Mouse (Mus musculus) embryonic stem cell, embryonic (primary cell): Measurements from ENCODE around the gene Gngt2.

Experiments
- CTCF ChIA-PET, 4 experiments: fragments of 300-600 bp in 2 of 4; fragments of 350-600 bp in 2 of 4; sonication (Branson Sonifier 250); formaldehyde crosslinking; loops; one replicate each; lab custom pipeline; 2022; ENCODE audit warnings: inconsistent platforms in 2 of 4; lab: Charles Lee
- POLR2A ChIA-PET, 4 experiments: fragments of 300-600 bp in 2 of 4; fragments of 350-600 bp in 2 of 4; sonication (Branson Sonifier 250); formaldehyde crosslinking; loops; one replicate each; lab custom pipeline; 2022; ENCODE audit warnings: antibody characterized with exemption in 4 of 4, inconsistent platforms in 1 of 4; lab: Charles Lee

Gngt2 gene

GRCm38 (mm10) chr11:95832129-95833005 is 4.6 kb upstream of the Gngt2 start:
- CTCF ChIA-PET = interaction anchor here (0.5 to 2.3 kb wide), 20 partner anchors 8 to 1306 kb away, joined by 3 to 13 read pairs (median 3); partner anchors contain the start of gene Abi3 (in 1 of the 4)
- POLR2A ChIA-PET = interaction anchor here in 3 of 4 experiments (0.5 to 2.4 kb wide), 22 partner anchors 9 to 522 kb away, joined by 3 to 9 read pairs (median 3); partner anchors contain the start of genes Abi3 (in 3 of the 3), Kat7 (in 1 of the 3), Phospho1 (in 1 of the 3) and Ttll6 (in 1 of the 3)

- ChIA-PET POLR2A (interaction anchor here (0.5 to 2.4 kb wide), 26 partner anchors 9 to 335 kb away, joined by 3 to 9 read pairs (median 3); partner anchors contain the start of genes Abi3 (in 3 of the 4), Atp5g1 (in 1 of the 4), Phospho1 (in 1 of the 4) and Ttll6 (in 1 of the 4)), CTCF (interaction anchor here in 3 of 4 experiments (0.5 to 2.1 kb wide), 11 partner anchors 9 to 1306 kb away, joined by 3 to 13 read pairs (median 4); partner anchors contain the start of gene Abi3 (in 1 of the 3))
Observed at GRCm38 (mm10) chr11:95833006-95833570, 3.9 kb upstream of the Gngt2 start.

DNA sequence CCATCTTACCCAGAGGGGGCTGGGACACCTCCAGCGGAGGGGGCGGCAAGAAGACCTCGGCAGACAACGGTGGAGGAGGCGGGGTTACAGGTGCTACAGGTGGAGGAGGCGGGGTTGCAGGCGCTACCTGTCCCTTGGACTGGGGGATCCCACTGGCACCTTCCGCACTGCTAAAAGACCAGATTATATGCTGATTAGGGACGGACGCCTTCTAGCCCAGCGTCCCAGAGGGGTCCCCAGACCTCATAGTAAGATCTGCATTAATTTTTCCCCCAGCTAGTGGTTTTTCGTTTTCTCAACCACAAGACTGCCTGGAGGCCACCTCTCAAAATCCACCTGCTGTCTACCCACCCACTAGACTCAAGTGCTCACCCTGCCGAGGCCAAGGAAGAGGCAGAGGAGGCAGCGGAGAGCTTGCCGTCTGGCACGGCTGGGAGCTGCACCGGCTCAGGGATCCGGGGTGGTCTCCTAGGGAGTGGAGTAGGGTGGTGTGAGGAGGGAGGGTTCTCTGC is 3.3 kb upstream of the Gngt2 start:
- CTCF ChIA-PET = interaction anchor here in 3 of 4 experiments (0.6 to 1.6 kb wide), 6 partner anchors 10 to 205 kb away, joined by 3 to 6 read pairs (median 3); no protein-coding TSS in a partner anchor
- POLR2A ChIA-PET = interaction anchor here (0.5 to 2.4 kb wide), 23 partner anchors 9 to 334 kb away, joined by 3 to 11 read pairs (median 3); partner anchors contain the start of genes Abi3 (in 2 of the 4), Atp5g1 (in 1 of the 4), Phospho1 (in 1 of the 4) and Snf8 (in 1 of the 4)

DNA sequence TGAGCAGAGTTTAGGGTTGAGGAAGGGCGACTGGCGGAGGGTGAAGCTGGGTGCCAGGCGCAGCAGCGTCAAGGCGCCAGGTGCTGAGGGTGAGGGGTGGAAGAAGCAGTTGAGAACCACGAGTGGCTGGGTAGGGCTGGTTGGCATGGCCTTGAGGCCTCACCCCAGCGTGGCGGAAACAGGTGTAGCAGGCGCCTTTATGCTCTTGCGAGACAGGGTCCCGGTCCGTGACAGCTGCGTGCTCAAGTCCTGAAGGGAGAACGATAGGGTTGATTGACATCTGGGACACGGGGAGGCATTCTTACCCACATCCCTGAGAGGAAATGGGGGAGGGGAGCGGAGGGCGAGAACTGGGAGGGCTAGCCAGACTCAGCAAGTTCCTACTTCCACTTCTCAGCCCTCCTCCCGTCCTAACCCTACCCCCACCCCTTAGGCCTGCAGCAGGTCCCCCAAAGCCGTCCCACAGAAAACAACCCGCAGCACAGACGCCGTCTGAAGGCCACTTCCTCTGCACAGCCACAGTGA is 2.8 kb upstream of the Gngt2 start:
- POLR2A ChIA-PET = interaction anchor here in 3 of 4 experiments (0.6 to 2.4 kb wide), 13 partner anchors 9 to 241 kb away, joined by 3 to 11 read pairs (median 4); partner anchors contain the start of genes Abi3 (in 1 of the 3), Atp5g1 (in 1 of the 3) and Snf8 (in 1 of the 3)
- CTCF ChIA-PET = interaction anchor here in 2 of 4 experiments (1.2 to 1.4 kb wide), 3 partner anchors 9 to 56 kb away, joined by 3 read pairs; no protein-coding TSS in a partner anchor

- ChIA-PET POLR2A (interaction anchor here (0.6 to 2.2 kb wide), 15 partner anchors 9 to 241 kb away, joined by 3 to 11 read pairs (median 4); partner anchors contain the start of genes Atp5g1 (in 1 of the 4) and Phospho1 (in 1 of the 4)), CTCF (interaction anchor here in 2 of 4 experiments (0.6 to 1.4 kb wide), 6 partner anchors 7 to 168 kb away, joined by 3 to 4 read pairs (median 3); no protein-coding TSS in a partner anchor)
Observed at GRCm38 (mm10) chr11:95834742-95835710, 2.0 kb upstream of the Gngt2 start.

DNA sequence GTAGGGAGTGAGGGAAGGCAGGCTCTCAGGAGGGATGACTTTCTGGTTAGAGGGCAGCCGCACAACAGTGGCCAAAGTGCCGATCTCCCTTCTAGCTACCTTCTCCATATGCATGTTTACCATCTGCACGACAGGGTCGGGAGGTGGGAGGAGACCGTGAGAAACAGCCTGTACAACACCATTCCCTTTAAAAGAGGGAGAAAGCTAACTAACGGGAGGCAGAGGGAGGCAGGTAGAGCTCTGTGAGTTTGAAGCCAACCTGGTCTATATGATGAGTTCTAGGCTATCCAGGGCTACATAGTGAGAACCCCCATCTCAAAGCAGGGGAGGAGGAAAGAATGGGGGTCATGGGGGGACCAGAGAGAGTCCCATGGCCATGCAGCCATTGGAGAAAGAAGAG is 1.2 kb upstream of the Gngt2 start:
- ChIA-PET POLR2A (interaction anchor here in 2 of 4 experiments (0.6 to 2.2 kb wide), 7 partner anchors 13 to 148 kb away, joined by 3 to 7 read pairs (median 5); no protein-coding TSS in a partner anchor), CTCF (interaction anchor here in 3 of 4 experiments (1.0 to 1.5 kb wide), 3 partner anchors 8 to 12 kb away, joined by 3 to 4 read pairs (median 4); no protein-coding TSS in a partner anchor)

DNA sequence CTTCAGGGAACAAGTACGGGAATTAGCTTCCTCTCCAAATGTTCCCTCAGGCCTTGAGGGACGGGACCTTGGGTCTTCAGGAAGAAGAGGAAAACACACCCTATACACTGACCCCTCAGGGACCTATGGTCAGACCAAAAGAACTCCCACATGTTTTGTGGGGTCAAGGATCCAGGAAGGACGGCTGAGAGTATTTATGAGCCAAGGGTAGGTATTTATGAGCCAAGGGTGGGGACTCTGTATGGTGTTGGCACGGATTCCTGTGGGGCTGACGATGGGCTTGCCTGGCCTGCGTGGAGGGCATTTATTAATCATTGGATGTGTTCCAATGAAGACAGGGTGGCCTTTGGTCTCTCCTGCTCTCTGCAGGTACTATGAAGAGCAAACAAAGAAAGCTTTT is 583 bp upstream of the Gngt2 start:
- ChIA-PET POLR2A (interaction anchor here in 2 of 4 experiments (0.6 to 2.2 kb wide), 4 partner anchors 11 to 239 kb away, joined by 4 to 7 read pairs (median 5); partner anchors contain the start of gene Atp5g1 (in 1 of the 2)), CTCF (interaction anchor here in 2 of 4 experiments (0.7 to 1.5 kb wide), 3 partner anchors 9 to 136 kb away, joined by 3 to 4 read pairs (median 4); no protein-coding TSS in a partner anchor)

- CTCF ChIA-PET = interaction anchor here in 1 of 4 experiments (1.5 kb wide), 1 partner anchor 11 kb away, joined by 5 read pairs; no protein-coding TSS in a partner anchor
- POLR2A ChIA-PET = interaction anchor here in 2 of 4 experiments (0.7 to 1.7 kb wide), 9 partner anchors 9 to 31 kb away, joined by 3 to 5 read pairs (median 4); partner anchors contain the start of gene Phospho1 (in 1 of the 2)
Observed at GRCm38 (mm10) chr11:95838598-95838997, 1.6 kb downstream of the Gngt2 start.

- CTCF ChIA-PET = interaction anchor here in 1 of 4 experiments (1.5 kb wide), 1 partner anchor 12 kb away, joined by 5 read pairs; no protein-coding TSS in a partner anchor
- POLR2A ChIA-PET = interaction anchor here in 1 of 4 experiments (0.7 to 1.7 kb wide), 7 partner anchors 10 to 248 kb away, joined by 3 to 5 read pairs (median 4); no protein-coding TSS in a partner anchor
Observed at GRCm38 (mm10) chr11:95838999-95839868, 2.2 kb downstream of the Gngt2 start.

- POLR2A ChIA-PET = interaction anchor here in 3 of 4 experiments (0.9 to 2.1 kb wide), 5 partner anchors 17 to 194 kb away, joined by 3 to 10 read pairs (median 4); partner anchors contain the start of genes Snf8 (in 2 of the 3) and Phospho1 (in 1 of the 3)
- CTCF ChIA-PET = interaction anchor here in 2 of 4 experiments (0.7 to 1.4 kb wide), 3 partner anchors 9 to 16 kb away, joined by 3 to 4 read pairs (median 3); no protein-coding TSS in a partner anchor
Observed at GRCm38 (mm10) chr11:95840694-95841497, 3.9 kb downstream of the Gngt2 start.

GRCm38 (mm10) chr11:95841498-95841830 is 4.4 kb downstream of the Gngt2 start:
- ChIA-PET POLR2A (interaction anchor here (0.6 to 2.5 kb wide), 13 partner anchors 8 to 193 kb away, joined by 3 to 10 read pairs (median 6); partner anchors contain the start of genes Phospho1 (in 2 of the 4) and Snf8 (in 2 of the 4)), CTCF (interaction anchor here in 2 of 4 experiments (0.7 to 1.4 kb wide), 3 partner anchors 10 to 17 kb away, joined by 3 to 4 read pairs (median 3); no protein-coding TSS in a partner anchor)

DNA sequence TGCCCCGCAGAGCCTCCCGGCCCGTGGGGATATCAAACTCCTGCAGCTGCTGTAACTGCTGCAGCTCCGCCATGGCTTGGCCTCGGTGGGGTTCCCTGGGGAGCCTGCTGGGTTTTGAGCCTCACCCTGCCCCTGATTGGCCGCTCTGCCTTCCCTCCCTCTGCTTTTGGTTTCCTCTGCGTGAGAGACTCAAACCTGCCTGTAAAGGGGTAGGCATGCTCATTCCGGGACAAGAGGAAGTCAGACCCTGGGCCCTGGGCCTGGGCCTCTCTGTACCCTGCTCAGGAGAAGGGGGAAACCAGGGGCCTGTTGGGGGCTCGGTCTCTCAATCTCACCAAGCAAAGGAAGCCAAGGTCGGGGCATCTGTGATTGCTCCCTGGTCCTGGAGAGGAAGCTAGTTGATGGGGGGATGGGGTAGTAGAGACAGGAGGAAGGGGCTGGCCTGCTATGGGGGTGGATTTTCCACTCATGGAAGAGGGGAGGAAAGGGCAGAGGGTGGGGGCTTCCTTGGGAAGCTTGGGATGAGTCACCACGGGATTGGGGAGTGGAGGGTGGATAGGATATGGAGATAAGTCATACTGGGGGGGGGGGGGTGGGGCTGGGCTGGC is 5.2 kb downstream of the Gngt2 start, which contains the start of gene Abi3:
Gene Abi3 (minus strand): TSS at position 403 of the 608 bp plus-strand sequence.
- ChIA-PET POLR2A (interaction anchor here (0.6 to 2.5 kb wide), 23 partner anchors 9 to 713 kb away, joined by 3 to 10 read pairs (median 4); partner anchors contain the start of genes Phospho1 (in 2 of the 4) and Snf8 (in 2 of the 4)), CTCF (interaction anchor here (0.6 to 1.2 kb wide), 8 partner anchors 10 to 345 kb away, joined by 3 to 9 read pairs (median 4); no protein-coding TSS in a partner anchor)

GRCm38 (mm10) chr11:95842953-95843352 is 5.9 kb downstream of the Gngt2 start:
- ChIA-PET POLR2A (interaction anchor here (0.6 to 2.5 kb wide), 21 partner anchors 8 to 192 kb away, joined by 3 to 11 read pairs (median 4); partner anchors contain the start of genes Phospho1 (in 2 of the 4) and Snf8 (in 1 of the 4)), CTCF (interaction anchor here in 3 of 4 experiments (0.6 to 1.1 kb wide), 9 partner anchors 9 to 322 kb away, joined by 3 to 5 read pairs (median 3); no protein-coding TSS in a partner anchor)
